Mouse (Mus musculus) hindbrain, embryonic 14.5 days (tissue): ENCODE measurements around the gene Nif3l1. TPM values are rescaled to one million over a fixed set of nuclear protein-coding genes. Genes with fewer than 3 reads are reported as not detected.

Experiments
- ATAC-seq: fragments of 200-750 bp; cut with Nextera tagmentation; 2 replicates; pipeline ENCODE4 v1.8.0; 2017; ENCODE audit warnings: moderate number of reproducible peaks, mild to moderate bottlenecking, moderate TSS enrichment, moderate library complexity; ENCODE audit not compliant: low FRiP score
- DNase-seq: peaks from one replicate; pipeline ENCODE4 v3.0.0-alpha.2; 2015; ENCODE audit warnings: low spot score
- H3K27ac ChIP-seq: fragments of 300-500 bp; sonication (generic); 2 replicates; pipeline ENCODE4 v1.5.1; 2014; ENCODE audit warnings: mild to moderate bottlenecking, moderate library complexity
- H3K27me3 ChIP-seq: fragments of 300-500 bp; sonication (generic); 2 replicates; pipeline ENCODE4 v1.6.1; 2014; ENCODE audit warnings: mild to moderate bottlenecking, low read length, mixed read lengths; ENCODE audit not compliant: control insufficient read depth, insufficient read depth
- H3K36me3 ChIP-seq: fragments of 300-500 bp; sonication (generic); replicated peaks from 2 replicates; pipeline ENCODE4 v1.6.1; 2014; ENCODE audit not compliant: control insufficient read depth, insufficient read depth
- H3K4me1 ChIP-seq: fragments of 300-500 bp; sonication (generic); replicated peaks from 2 replicates; pipeline ENCODE4 v1.6.1; 2014; ENCODE audit warnings: antibody characterized with exemption, low read length, mixed read lengths; ENCODE audit not compliant: control insufficient read depth, insufficient read depth
- H3K4me2 ChIP-seq: fragments of 300-500 bp; sonication (generic); replicated peaks from 2 replicates; pipeline ENCODE4 v1.6.1; 2014; ENCODE audit warnings: mild to moderate bottlenecking, moderate library complexity
- H3K4me3 ChIP-seq: fragments of 300-500 bp; sonication (generic); replicated peaks from 2 replicates; pipeline ENCODE4 v1.5.1; 2014; ENCODE audit warnings: mild to moderate bottlenecking, low read length
- H3K9ac ChIP-seq: fragments of 300-500 bp; sonication (generic); 2 replicates; pipeline ENCODE4 v1.6.1; 2014
- H3K9me3 ChIP-seq: fragments of 300-500 bp; sonication (generic); 2 replicates; pipeline ENCODE4 v1.6.1; 2016; ENCODE audit warnings: low read length; ENCODE audit not compliant: control insufficient read depth
- whole genome bisulfite sequencing: fragments of 180-500 bp; shearing (Covaris S2); extraction: QIAGEN DNeasy Blood & Tissue Kit; methylation state at CpG from one replicate; pipeline ENCODE4 v1.1.7; 2014; 5-methylcytosine and 5-hydroxymethylcytosine counted together
- polyA plus RNA-seq: library from polyadenylated mRNA; unstranded; fragments of >200 nt; fragmentation: Nextera tagmentation; extraction: Ambion mirVana; gene quantifications from 2 replicates; pipeline ENCODE4 v1.2.1, GENCODE M21; 2014

Nif3l1 gene
- polyA plus RNA-seq, 1 experiment from 2014 or later: 51.6 TPM

GRCm38 (mm10) chr1:58410198-58410588, 34.8 kb upstream of the Nif3l1 start:
- Histone ChIP-seq H3K36me3 (peaks cover 87% of the 10 kb centered on the region), H3K27me3 (no peaks in the 10 kb centered on the region)

GRCm38 (mm10) chr1:58410776-58411175, 34.2 kb upstream of the Nif3l1 start:
- no peak overlapping the region for H3K4me2 ChIP-seq
- H3K4me1 ChIP-seq: no peaks in the 10 kb centered on the region
- H3K9ac ChIP-seq: no peak overlapping the region
- H3K9me3 ChIP-seq: no peaks in the 10 kb centered on the region
- no peak overlapping the region for H3K4me3 ChIP-seq
- H3K27me3 ChIP-seq: no peaks in the 10 kb centered on the region
- no peak overlapping the region for H3K27ac ChIP-seq
- peaks cover 87% of the 10 kb centered on the region for H3K36me3 ChIP-seq
- DNase-seq (no peak), ATAC-seq (no peak)
- 87% methylated on average over 7 of the region's 7 CpGs for WGBS

More at GRCm38 (mm10) chr1:58410198-58410588, 34.8 kb upstream of the Nif3l1 start:
- H3K9me3 ChIP-seq: no peaks in the 10 kb centered on the region
- WGBS: 84% methylated on average over 3 of the region's 3 CpGs
- H3K4me1 ChIP-seq: no peaks in the 10 kb centered on the region
- H3K4me3 ChIP-seq: no peak overlapping the region
- DNase-seq (no peak), ATAC-seq (no peak)
- H3K27ac ChIP-seq: no peak overlapping the region
- no peak overlapping the region for H3K9ac ChIP-seq
- no peak overlapping the region for H3K4me2 ChIP-seq

- Histone ChIP-seq H3K4me2 (no peak overlapping the region), H3K27me3 (no peaks in the 10 kb centered on the region), H3K27ac (no peak overlapping the region), H3K4me3 (no peak overlapping the region), H3K4me1 (0 out of 2 replicates have a peak, but pooled peaks cover 3% of the 10 kb centered on the region), H3K9me3 (no peaks in the 10 kb centered on the region), H3K36me3 (peaks cover 96% of the 10 kb centered on the region), H3K9ac (no peak overlapping the region)
- ATAC-seq (no peak), DNase-seq (no peak)
- 37% methylated on average over 1 of the region's 1 CpGs for WGBS
These were observed 29.5 kb upstream of the Nif3l1 start for GRCm38 (mm10) chr1:58415442-58415841.

- Histone ChIP-seq H3K4me1 (peaks cover 6% of the 10 kb centered on the region; the same call in 1 of the 2 replicates), H3K9me3 (no peaks in the 10 kb centered on the region), H3K36me3 (peaks cover 92% of the 10 kb centered on the region), H3K4me2 (no peak overlapping the region), H3K27ac (no peak overlapping the region), H3K4me3 (no peak overlapping the region), H3K9ac (no peak overlapping the region), H3K27me3 (no peaks in the 10 kb centered on the region)
- ATAC-seq: no peak
- 88% methylated on average over 2 of the region's 2 CpGs for WGBS
- DNase-seq: no peak
These were observed 28.9 kb upstream of the Nif3l1 start for GRCm38 (mm10) chr1:58416048-58416447.

GRCm38 (mm10) chr1:58420032-58420431, 24.9 kb upstream of the Nif3l1 start:
- DNase-seq: no peak
- no peak overlapping the region for H3K27ac ChIP-seq
- H3K36me3 ChIP-seq: peaks cover 63% of the 10 kb centered on the region
- no peak for ATAC-seq
- no peak overlapping the region for H3K4me3 ChIP-seq
- H3K27me3 ChIP-seq: no peaks in the 10 kb centered on the region
- H3K4me1 ChIP-seq: peaks cover 23% of the 10 kb centered on the region
- H3K9ac ChIP-seq: no peak overlapping the region
- H3K9me3 ChIP-seq: no peaks in the 10 kb centered on the region
- H3K4me2 ChIP-seq: no peak overlapping the region
- WGBS: 81% methylated on average over 10 of the region's 10 CpGs

- Histone ChIP-seq H3K27me3 (no peaks in the 10 kb centered on the region), H3K4me2 (peak overlapping the region; percentile 80), H3K9me3 (no peaks in the 10 kb centered on the region), H3K27ac (no peak overlapping the region), H3K4me1 (peaks cover 23% of the 10 kb centered on the region), H3K36me3 (peaks cover 53% of the 10 kb centered on the region), H3K4me3 (no peak overlapping the region), H3K9ac (no peak overlapping the region)
- DNase-seq (no peak), ATAC-seq (no peak)
- 69% methylated on average over 7 of the region's 7 CpGs for WGBS
These were observed 24.0 kb upstream of the Nif3l1 start for GRCm38 (mm10) chr1:58420961-58421360.

GRCm38 (mm10) chr1:58422879-58423278, 22.1 kb upstream of the Nif3l1 start:
- H3K9me3 ChIP-seq: no peaks in the 10 kb centered on the region
- peak overlapping the region; percentile 80 for H3K4me2 ChIP-seq
- no peaks in the 10 kb centered on the region for H3K27me3 ChIP-seq
- DNase-seq: peak; percentile 68
- peak; percentile 46; the same call in 1 of the 2 replicates for ATAC-seq
- H3K36me3 ChIP-seq: peaks cover 35% of the 10 kb centered on the region
- H3K27ac ChIP-seq: peak overlapping the region; percentile 99; the same call in 1 of the 2 replicates
- 8% methylated on average over 13 of the region's 13 CpGs for WGBS
- H3K4me1 ChIP-seq: peaks cover 23% of the 10 kb centered on the region
- peak overlapping the region; percentile 93 for H3K4me3 ChIP-seq
- peak overlapping the region; percentile 99 for H3K9ac ChIP-seq

- ATAC-seq: peak; percentile 96
- Histone ChIP-seq H3K27me3 (no peaks in the 10 kb centered on the region), H3K36me3 (peaks cover 28% of the 10 kb centered on the region), H3K9ac (peak within 1 kb of the TSS; percentile 99), H3K9me3 (no peaks in the 10 kb centered on the region), H3K4me2 (peak within 1 kb of the TSS; percentile 80), H3K4me3 (peak within 1 kb of the TSS; percentile 93), H3K4me1 (peaks cover 22% of the 10 kb centered on the region), H3K27ac (peak within 1 kb of the TSS; percentile 99)
- WGBS: under 1% methylated on average over 79 of the region's 79 CpGs
- DNase-seq: peak; percentile 98
These were observed 21.3 kb upstream of the Nif3l1 start, which contains the start of gene Clk1 for GRCm38 (mm10) chr1:58423371-58424248. Gene Clk1 (minus strand): TSS chr1:58424066.

GRCm38 (mm10) chr1:58424551-58424950, 20.4 kb upstream of the Nif3l1 start:
- no peak overlapping the region for H3K27ac ChIP-seq
- no peak for DNase-seq
- no peak for ATAC-seq
- WGBS: 78% methylated on average over 3 of the region's 3 CpGs
- no peaks in the 10 kb centered on the region for H3K9me3 ChIP-seq
- peak overlapping the region; percentile 43; the same call in 1 of the 2 replicates for H3K4me2 ChIP-seq
- H3K4me3 ChIP-seq: no peak overlapping the region
- peaks cover 18% of the 10 kb centered on the region for H3K36me3 ChIP-seq
- peaks cover 20% of the 10 kb centered on the region for H3K4me1 ChIP-seq
- no peak overlapping the region for H3K9ac ChIP-seq
- H3K27me3 ChIP-seq: no peaks in the 10 kb centered on the region
